Mouse (Mus musculus): ENCODE data around the gene Padi4.

DNA sequence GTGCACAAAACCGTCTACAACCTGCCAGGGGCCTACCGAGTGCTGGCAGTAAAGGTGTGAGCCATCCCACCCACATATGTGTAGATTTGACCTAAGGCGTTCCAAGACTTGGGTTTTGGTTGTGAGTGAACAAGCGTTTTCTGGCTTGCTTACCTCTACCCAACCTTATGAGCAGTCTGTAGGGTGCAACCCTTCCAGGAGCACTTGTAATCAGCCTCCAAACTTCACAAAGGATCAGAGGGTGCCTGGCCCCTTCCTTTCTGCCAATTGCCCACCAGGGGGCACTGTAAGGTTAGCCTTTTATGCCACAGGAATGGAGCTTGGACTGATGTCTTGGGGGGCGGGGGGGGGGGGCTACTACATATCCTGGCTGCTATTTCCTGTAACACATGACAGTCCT, 50.2 kb downstream of the Padi4 start:
- TF ChIP-seq POLR2A (IDR thresholded peaks at IDR 0.05; ENCODE audit: insufficient read length, low read depth), result no peak
- no peak for TF ChIP-seq CEBPB (IDR thresholded peaks at IDR 0.05; ENCODE audit: insufficient read depth, poor library complexity, severe bottlenecking)
- TF ChIP-seq SRF (IDR thresholded peaks at IDR 0.05; ENCODE audit: control insufficient read depth, insufficient read length, low read depth), result no peak
- TF ChIP-seq TCF3 (IDR thresholded peaks at IDR 0.05; ENCODE audit: insufficient read length, low read depth), result no peak
- TF ChIP-seq E2F4 (IDR thresholded peaks at IDR 0.05; ENCODE audit: insufficient read depth), result no peak
- no peak for TF ChIP-seq MAX (IDR thresholded peaks at IDR 0.05; ENCODE audit: low read depth)
- no peak for TF ChIP-seq MYOD1 (IDR thresholded peaks at IDR 0.05; ENCODE audit: control insufficient read depth in 1 of 3, insufficient read length in 2 of 3, low read depth in 2 of 3)
- no peak for TF ChIP-seq POLR2AphosphoS2 (IDR thresholded peaks at IDR 0.05; ENCODE audit: insufficient read length, low read depth)
- TF ChIP-seq MYOG (IDR thresholded peaks at IDR 0.05; ENCODE audit: control insufficient read depth in 1 of 3, insufficient read depth in 1 of 3, insufficient read length in 2 of 3, low read depth in 2 of 3), result no peak
- no peak for TF ChIP-seq TCF12 (IDR thresholded peaks at IDR 0.05; ENCODE audit: insufficient read depth, poor library complexity, severe bottlenecking)
- TF ChIP-seq USF1 (IDR thresholded peaks at IDR 0.05; ENCODE audit: low read depth), result no peak

Data from myocyte (in vitro differentiated cells).